Mouse (Mus musculus) ES-Bruce4 (cell line): ENCODE measurements around the gene Denr.

ENCODE experiments used
- CTCF ChIP-seq: IDR thresholded peaks from one replicate; pipeline ENCODE4 v1.8.1; 2011; ENCODE audit warnings: low read depth, low read length
- POLR2A ChIP-seq: IDR thresholded peaks from one replicate; pipeline ENCODE4 v1.8.1; 2011; ENCODE audit warnings: low read length; ENCODE audit not compliant: insufficient read depth

GRCm38 (mm10) chr5:123964208-123964607, 57.2 kb downstream of the Denr start:
- TF ChIP-seq CTCF (no peak), POLR2A (no peak)
